Mouse (Mus musculus) forebrain, embryonic 14.5 days (tissue): ENCODE data around the gene Ybx2. TPM values are rescaled to one million over a fixed set of nuclear protein-coding genes. Genes with fewer than 3 reads are reported as not detected.
A peak's percentile ranks its signal among the peaks of the same experiment; 100 is the strongest.
"Not testable (repeated sequence)": the region's sequence is repeated elsewhere in the genome, so short reads cannot be mapped to it uniquely, and the experiment has no call there.

ENCODE experiments used
- ATAC-seq: fragments of 200-750 bp; cut with Nextera tagmentation; 2 replicates; pipeline ENCODE4 v1.8.0; 2017; ENCODE audit warnings: mild to moderate bottlenecking, moderate library complexity
- DNase-seq: peaks from one replicate; pipeline ENCODE4 v3.0.0-alpha.2; 2015; ENCODE audit warnings: low spot score
- H3K27ac ChIP-seq: fragments of 300-500 bp; sonication (generic); 2 replicates; pipeline ENCODE4 v1.5.1; 2014; ENCODE audit warnings: low read depth, mild to moderate bottlenecking, control low read depth, low read length, moderate library complexity
- H3K27me3 ChIP-seq: fragments of 300-500 bp; sonication (generic); replicated peaks from 2 replicates; pipeline ENCODE4 v1.6.1; 2014; ENCODE audit warnings: low read length, control low read depth, mixed read lengths; ENCODE audit not compliant: control insufficient read depth, insufficient read depth
- H3K36me3 ChIP-seq: fragments of 300-500 bp; sonication (generic); 2 replicates; pipeline ENCODE4 v1.6.1; 2014; ENCODE audit warnings: low read length, control low read depth; ENCODE audit not compliant: control insufficient read depth, insufficient read depth
- H3K4me1 ChIP-seq: fragments of 300-500 bp; sonication (generic); 2 replicates; pipeline ENCODE4 v1.6.1; 2014; ENCODE audit warnings: antibody characterized with exemption, low read length, control low read depth; ENCODE audit not compliant: control insufficient read depth, insufficient read depth
- H3K4me2 ChIP-seq: fragments of 300-500 bp; sonication (generic); 2 replicates; pipeline ENCODE4 v1.6.1; 2014; ENCODE audit warnings: mild to moderate bottlenecking, control low read depth, low read length
- H3K4me3 ChIP-seq: fragments of 300-500 bp; sonication (generic); 2 replicates; pipeline ENCODE4 v1.5.1; 2014; ENCODE audit warnings: low read depth, low read length, control low read depth
- H3K9ac ChIP-seq: fragments of 300-500 bp; sonication (generic); 2 replicates; pipeline ENCODE4 v1.6.1; 2014; ENCODE audit warnings: mild to moderate bottlenecking, low read length, control low read depth, moderate library complexity
- H3K9me3 ChIP-seq: fragments of 300-500 bp; sonication (generic); replicated peaks from 2 replicates; pipeline ENCODE4 v1.6.1; 2016; ENCODE audit warnings: low read length, control low read depth, mixed read lengths; ENCODE audit not compliant: control insufficient read depth
- WGBS: fragments of 180-500 bp; shearing (Covaris S2); extraction: QIAGEN DNeasy Blood & Tissue Kit; methylation state at CpG from one replicate; pipeline ENCODE4 v1.1.7; 2014; 5-methylcytosine and 5-hydroxymethylcytosine counted together
- polyA plus RNA-seq: library from polyadenylated mRNA; unstranded; fragments of >200 nt; fragmentation: Nextera tagmentation; extraction: Ambion mirVana; gene quantifications from 2 replicates; pipeline ENCODE4 v1.2.1, GENCODE M21; 2014

Gene Ybx2
- polyA plus RNA-seq, 1 experiment from 2014 or later = 4.0 TPM

DNA sequence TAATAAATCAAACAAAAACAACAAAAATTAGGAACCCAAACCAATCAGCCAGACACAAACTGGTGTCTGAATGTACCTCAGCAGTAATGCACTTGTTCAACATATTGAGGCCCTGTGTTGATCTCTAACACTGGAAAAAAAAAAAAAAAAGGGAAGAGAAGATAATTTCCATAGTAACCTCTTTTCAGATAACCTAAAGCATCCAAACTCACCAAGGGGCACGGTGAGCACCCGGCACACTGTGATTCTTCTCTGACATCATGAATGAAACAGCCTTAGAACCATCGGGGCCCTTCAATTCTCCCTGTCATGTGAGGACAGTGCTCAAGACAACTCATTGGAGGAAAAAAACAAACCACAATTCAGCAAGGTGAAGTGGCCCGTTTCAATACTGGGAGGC, 5.9 kb upstream of the Ybx2 start:
- H3K4me1 ChIP-seq = no peaks in the 10 kb centered on the region
- 85% methylated on average over 4 of the region's 4 CpGs for WGBS
- DNase-seq = no peak
- no peak overlapping the region for H3K4me3 ChIP-seq
- no peaks in the 10 kb centered on the region for H3K36me3 ChIP-seq
- no peak overlapping the region for H3K4me2 ChIP-seq
- no peaks in the 10 kb centered on the region for H3K9me3 ChIP-seq
- no peaks in the 10 kb centered on the region for H3K27me3 ChIP-seq
- no peak overlapping the region for H3K9ac ChIP-seq
- ATAC-seq = no peak
- no peak overlapping the region for H3K27ac ChIP-seq

DNA sequence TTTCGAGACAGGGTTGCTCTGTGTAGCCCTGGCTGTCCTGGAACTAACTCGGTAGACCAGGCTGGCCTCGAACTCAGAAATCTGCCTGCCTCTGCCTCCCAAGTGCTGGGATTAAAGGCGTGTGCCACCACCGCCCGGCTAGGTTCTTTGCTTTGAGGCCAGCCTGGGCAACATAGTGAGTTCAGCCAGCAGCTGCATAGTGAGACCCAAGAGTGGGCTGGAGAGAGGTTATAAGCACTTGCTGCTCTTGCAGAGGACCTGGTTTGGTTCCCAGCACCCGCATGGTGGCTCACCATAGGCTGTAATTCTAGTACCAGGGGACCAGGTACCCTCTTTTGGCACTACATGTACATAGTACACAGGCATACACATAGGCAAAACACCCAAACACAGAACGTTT, 5.4 kb upstream of the Ybx2 start:
- H3K9ac ChIP-seq, H3K27me3 ChIP-seq, H3K27ac ChIP-seq, H3K36me3 ChIP-seq, H3K4me3 ChIP-seq, H3K4me1 ChIP-seq, DNase-seq, ATAC-seq, H3K9me3 ChIP-seq, H3K4me2 ChIP-seq: not testable (repeated sequence)
- WGBS = 87% methylated on average over 8 of the region's 8 CpGs

DNA sequence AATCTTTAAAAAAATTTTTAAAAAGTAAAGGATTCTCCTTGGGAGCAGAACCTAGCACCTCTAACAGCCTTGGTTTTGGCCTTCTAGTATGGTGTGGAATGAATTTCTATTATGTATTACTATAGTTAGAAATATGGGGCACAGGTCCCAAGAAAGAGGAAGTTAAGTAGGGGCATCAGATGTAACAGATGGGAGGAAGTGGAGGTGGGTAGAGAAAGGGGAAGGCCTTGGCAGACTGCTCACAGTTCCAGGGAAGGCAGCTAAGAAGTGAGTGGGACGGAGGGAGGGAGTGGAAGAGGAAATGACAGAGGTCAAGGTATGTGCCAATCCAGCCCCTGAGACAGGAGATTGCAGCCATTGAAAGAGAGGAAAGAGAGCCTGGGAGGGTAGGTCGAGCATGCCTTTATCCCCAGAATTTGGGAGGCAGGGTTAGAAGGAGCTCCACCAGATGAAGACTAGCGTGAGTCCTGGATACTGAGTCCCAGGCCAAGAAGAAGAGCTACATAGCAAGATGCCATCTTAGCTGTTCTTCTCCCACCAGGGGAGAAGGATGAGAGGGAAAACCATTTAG, 4.5 kb upstream of the Ybx2 start:
- no peak overlapping the region for H3K4me2 ChIP-seq
- peaks cover 3% of the 10 kb centered on the region; the same call in 1 of the 2 replicates for H3K4me1 ChIP-seq
- ATAC-seq (no peak), DNase-seq (no peak)
- H3K27me3 ChIP-seq = no peaks in the 10 kb centered on the region
- no peak overlapping the region for H3K27ac ChIP-seq
- 68% methylated on average over 3 of the region's 3 CpGs for WGBS
- no peaks in the 10 kb centered on the region for H3K9me3 ChIP-seq
- H3K9ac ChIP-seq = no peak overlapping the region
- no peak overlapping the region for H3K4me3 ChIP-seq
- H3K36me3 ChIP-seq = no peaks in the 10 kb centered on the region

DNA sequence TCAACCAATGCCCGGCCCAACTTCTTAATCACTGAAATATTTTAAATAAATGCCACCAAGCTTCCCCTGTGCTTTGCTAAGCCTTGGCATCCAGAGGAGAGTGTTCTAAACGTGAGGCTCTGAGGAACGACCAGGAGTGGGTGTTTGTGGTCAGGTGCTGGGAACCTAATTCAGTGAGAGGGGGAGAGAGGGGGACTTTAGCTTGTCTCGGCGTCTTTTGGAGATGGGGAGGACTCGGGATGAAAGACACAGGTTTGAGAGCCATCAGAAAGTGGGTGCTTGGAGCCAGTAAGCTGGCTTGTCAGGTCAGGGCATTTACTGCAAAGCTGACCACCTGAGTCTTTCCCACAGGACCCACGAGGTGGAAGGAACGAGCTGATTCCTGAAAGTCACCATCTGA, 3.8 kb upstream of the Ybx2 start:
- H3K36me3 ChIP-seq = no peaks in the 10 kb centered on the region
- no peak overlapping the region for H3K4me2 ChIP-seq
- H3K9ac ChIP-seq = no peak overlapping the region
- no peaks in the 10 kb centered on the region for H3K9me3 ChIP-seq
- DNase-seq (no peak), ATAC-seq (no peak)
- H3K4me1 ChIP-seq = peaks cover 5% of the 10 kb centered on the region; the same call in 1 of the 2 replicates
- 78% methylated on average over 8 of the region's 8 CpGs for WGBS
- H3K27me3 ChIP-seq = no peaks in the 10 kb centered on the region; the same call in 1 of the 2 replicates
- no peak overlapping the region for H3K4me3 ChIP-seq
- H3K27ac ChIP-seq = no peak overlapping the region

DNA sequence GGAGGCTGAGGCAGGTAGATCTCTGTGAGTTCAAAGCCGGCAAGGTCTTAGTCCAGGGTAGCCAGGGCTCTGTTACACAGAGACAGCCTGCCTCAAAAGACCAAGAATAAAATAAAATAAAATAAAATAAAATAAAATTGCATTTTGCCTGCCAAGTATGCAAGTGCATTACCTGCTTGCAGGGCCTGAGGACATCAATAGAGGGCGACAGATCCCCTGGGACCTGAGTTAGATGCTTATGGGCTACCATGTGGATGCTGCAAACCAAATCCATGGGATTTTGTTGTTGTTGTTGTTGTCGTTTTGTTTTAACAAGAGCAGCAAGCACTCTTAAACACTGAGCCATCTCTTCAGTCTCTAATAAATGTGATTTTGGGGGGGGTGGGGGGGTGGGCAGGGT, 3.3 kb upstream of the Ybx2 start:
- no peak overlapping the region for H3K4me3 ChIP-seq
- no peak for DNase-seq

DNA sequence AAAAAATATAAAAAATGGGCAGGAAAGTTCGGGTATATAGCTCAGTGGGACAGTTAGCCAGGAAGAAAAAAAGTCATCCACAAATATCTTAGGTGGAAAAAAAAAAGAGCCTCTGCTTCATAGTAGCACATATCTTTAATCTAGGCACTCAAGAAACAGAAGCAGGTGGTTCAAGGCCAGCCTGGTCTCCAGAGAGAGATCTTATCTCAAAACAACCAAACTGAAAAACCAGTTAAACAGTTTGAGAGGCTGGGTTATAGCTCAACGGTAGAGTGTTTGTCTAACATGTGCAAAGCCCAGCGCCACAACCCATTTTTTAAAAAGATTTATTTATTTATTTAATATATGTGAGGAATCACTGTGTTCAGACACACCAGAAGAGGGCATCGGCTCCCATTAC, 2.5 kb upstream of the Ybx2 start:
- 82% methylated on average over 4 of the region's 4 CpGs for WGBS
- no peak for DNase-seq

More for the DNA sequence above, 3.3 kb upstream of the Ybx2 start:
- no peaks in the 10 kb centered on the region for H3K9me3 ChIP-seq
- no peak overlapping the region for H3K9ac ChIP-seq
- H3K27ac ChIP-seq = no peak overlapping the region
- H3K36me3 ChIP-seq = no peaks in the 10 kb centered on the region
- 31% methylated on average over 3 of the region's 3 CpGs for WGBS
- H3K27me3 ChIP-seq = peaks cover under 1% of the 10 kb centered on the region; the same call in 1 of the 2 replicates
- peaks cover 5% of the 10 kb centered on the region; the same call in 1 of the 2 replicates for H3K4me1 ChIP-seq
- no peak for ATAC-seq
- no peak overlapping the region for H3K4me2 ChIP-seq

DNA sequence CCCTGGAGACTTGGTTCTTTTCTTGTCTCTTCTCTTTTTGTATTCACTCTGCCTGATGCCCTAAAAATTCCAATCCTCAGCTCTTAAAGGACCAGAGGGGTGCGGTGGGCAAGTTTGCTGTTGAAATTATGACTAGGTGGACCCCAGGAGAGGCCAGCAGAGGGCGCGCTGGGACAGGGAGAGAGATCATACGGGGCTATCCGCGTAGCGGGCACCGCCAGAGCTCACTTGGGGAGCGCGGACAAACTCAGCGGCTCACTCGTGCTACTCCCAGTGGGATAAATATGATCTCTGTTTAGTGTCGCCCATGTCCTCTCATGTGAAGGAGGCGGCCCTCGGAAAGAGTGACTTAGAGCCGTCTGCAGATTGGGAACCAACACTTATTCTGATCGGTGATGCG, 1.4 kb upstream of the Ybx2 start:
- Histone ChIP-seq H3K4me1 (peaks cover 5% of the 10 kb centered on the region; the same call in 1 of the 2 replicates), H3K9ac (no peak overlapping the region), H3K27me3 (peaks cover 9% of the 10 kb centered on the region; the same call in 1 of the 2 replicates), H3K4me3 (0 out of 2 replicates have a peak overlapping the region, but pooled peaks have one; percentile 2), H3K4me2 (peak overlapping the region; percentile 99), H3K27ac (no peak overlapping the region), H3K36me3 (no peaks in the 10 kb centered on the region), H3K9me3 (no peaks in the 10 kb centered on the region)
- WGBS = 0% methylated on average over 18 of the region's 18 CpGs
- ATAC-seq (peak; percentile 54), DNase-seq (peak; percentile 92)

More for the DNA sequence above, 2.5 kb upstream of the Ybx2 start:
- H3K4me3 ChIP-seq = no peak overlapping the region
- H3K9me3 ChIP-seq = no peaks in the 10 kb centered on the region
- H3K4me2 ChIP-seq = no peak overlapping the region
- no peaks in the 10 kb centered on the region for H3K36me3 ChIP-seq
- H3K27ac ChIP-seq = no peak overlapping the region
- peaks cover 7% of the 10 kb centered on the region; the same call in 1 of the 2 replicates for H3K27me3 ChIP-seq
- no peak overlapping the region for H3K9ac ChIP-seq
- H3K4me1 ChIP-seq = peaks cover 5% of the 10 kb centered on the region; the same call in 1 of the 2 replicates
- no peak for ATAC-seq

DNA sequence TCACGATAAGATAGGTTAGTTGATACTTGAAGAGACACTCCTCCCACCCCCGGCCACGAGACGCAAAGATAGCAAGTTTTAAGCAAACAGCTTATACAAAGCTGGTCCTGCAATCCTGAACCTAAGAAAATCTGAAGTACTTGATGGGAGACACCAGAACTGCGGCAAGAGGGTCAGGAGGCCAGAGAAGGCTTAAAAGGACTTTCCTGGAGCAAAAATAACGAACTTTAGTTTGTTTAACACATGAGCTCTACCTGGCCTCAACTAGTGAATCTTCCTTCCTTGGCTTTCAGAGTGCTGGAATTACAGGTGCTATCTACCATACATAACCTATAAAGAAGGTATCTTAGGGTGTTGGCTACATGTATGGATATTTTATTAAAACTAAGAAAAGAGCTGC, 915 bp upstream of the Ybx2 start:
- no peak for ATAC-seq
- peaks cover 5% of the 10 kb centered on the region; the same call in 1 of the 2 replicates for H3K4me1 ChIP-seq
- WGBS = 18% methylated on average over 6 of the region's 6 CpGs
- H3K36me3 ChIP-seq = no peaks in the 10 kb centered on the region
- H3K27me3 ChIP-seq = peaks cover 9% of the 10 kb centered on the region; the same call in 1 of the 2 replicates
- H3K4me2 ChIP-seq = peak overlapping the region; percentile 99
- H3K27ac ChIP-seq = no peak overlapping the region
- H3K9me3 ChIP-seq = no peaks in the 10 kb centered on the region
- no peak overlapping the region for H3K9ac ChIP-seq
- DNase-seq = peak; percentile 13
- H3K4me3 ChIP-seq = 0 out of 2 replicates have a peak overlapping the region, but pooled peaks have one; percentile 2

DNA sequence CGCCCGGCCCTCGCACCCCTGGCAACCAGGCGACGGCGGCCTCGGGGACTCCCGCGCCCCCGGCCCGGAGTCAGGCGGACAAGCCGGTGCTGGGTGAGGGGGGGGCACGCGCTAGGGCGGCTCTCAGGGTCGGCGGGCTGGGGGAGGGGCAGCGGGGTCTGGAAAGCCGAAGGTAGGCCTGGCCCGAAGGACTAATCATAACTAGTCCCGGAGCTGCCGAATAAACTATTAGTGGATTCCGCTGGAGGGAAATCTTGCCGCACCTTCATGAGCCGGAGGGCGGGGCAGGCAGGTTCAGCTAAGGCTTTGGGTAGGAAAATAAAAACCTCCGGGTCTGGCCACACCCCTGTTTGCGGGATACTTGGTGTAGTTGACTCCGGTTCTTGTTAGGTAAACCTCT, 560 bp downstream of the Ybx2 start:
- peak overlapping the region; percentile 53 for H3K4me3 ChIP-seq
- H3K27ac ChIP-seq = no peak overlapping the region
- peak overlapping the region; percentile 67 for H3K9ac ChIP-seq
- 1% methylated on average over 29 of the region's 30 CpGs for WGBS
- DNase-seq (peak; percentile 32), ATAC-seq (peak; percentile 38)
- H3K27me3 ChIP-seq = peaks cover 9% of the 10 kb centered on the region; the same call in 1 of the 2 replicates
- peak overlapping the region; percentile 99 for H3K4me2 ChIP-seq
- peaks cover 5% of the 10 kb centered on the region; the same call in 1 of the 2 replicates for H3K4me1 ChIP-seq
- no peaks in the 10 kb centered on the region for H3K9me3 ChIP-seq
- H3K36me3 ChIP-seq = no peaks in the 10 kb centered on the region
